ENCODE assay signal across 1 mouse cellular context in the genomic region with DNA sequence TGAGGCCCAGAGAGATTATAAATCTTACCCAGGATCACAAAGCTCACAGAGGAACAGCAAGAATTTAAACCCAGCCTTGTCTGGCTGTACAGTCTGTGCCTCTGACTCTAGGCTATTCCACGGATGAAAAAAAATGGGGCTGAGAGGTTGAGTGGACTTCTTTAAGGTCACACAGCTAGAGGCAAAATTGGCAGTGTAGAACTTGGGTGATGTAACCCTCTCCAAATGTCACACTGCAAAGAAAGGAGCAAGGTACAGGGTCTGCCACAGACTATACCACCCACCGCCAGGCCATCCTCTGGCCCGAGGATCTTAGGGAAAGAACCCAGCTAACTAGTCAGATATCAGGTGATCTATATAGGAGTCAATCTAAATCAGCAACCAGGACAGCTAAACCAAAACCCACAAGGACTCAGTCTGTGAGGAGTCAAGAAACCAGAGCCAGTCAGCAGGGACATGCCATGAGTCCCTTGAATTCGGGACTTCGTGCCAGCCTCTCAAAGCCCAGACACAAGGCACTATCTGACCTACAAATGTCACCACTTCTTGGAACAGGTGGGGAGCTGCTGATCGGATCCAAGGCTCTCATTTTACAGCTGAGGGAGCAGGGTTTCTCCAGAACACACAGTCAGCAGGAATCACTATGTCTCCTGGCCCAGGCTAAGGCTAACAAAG.
A peak's percentile ranks its signal among the peaks of the same experiment; 100 is the strongest.
TF ChIP-seq lines count a peak whose summit lies in the region.

No protein-coding gene starts in this region.

TF ChIP-seq in myocyte, 11 proteins besides CTCF, POLR2A, EP300 and RAD21:
- TF ChIP-seq MYOD1 (IDR thresholded peaks at IDR 0.05; ENCODE audit: control insufficient read depth in 1 of 3, insufficient read length in 2 of 3, low read depth in 2 of 3) (peak in 2 of 3 experiments; percentile 18 to 67), MAX (IDR thresholded peaks at IDR 0.05; ENCODE audit: low read depth) (no peak)
TF ChIP-seq in myocyte: peak in this region for 1.
